Mouse (Mus musculus) G1E (cell line): ENCODE measurements around the gene Asic2. TPM values are rescaled to one million over a fixed set of nuclear protein-coding genes. Genes with fewer than 3 reads are reported as not detected.

Experiments
- ATAC-seq: 2 replicates; pipeline ENCODE4 v1.8.0; 2016; ENCODE audit warnings: mild to moderate bottlenecking; ENCODE audit not compliant: insufficient number of reproducible peaks, poor library complexity, low FRiP score, severe bottlenecking; ENCODE audit errors: extremely low read depth
- DNase-seq: peaks from one replicate; pipeline ENCODE4 v3.0.0; 2012; ENCODE audit warnings: low spot score
- H3K27me3 ChIP-seq: 2 replicates; pipeline ENCODE4 v1.6.1; 2012; ENCODE audit warnings: mild to moderate bottlenecking, low read length, inconsistent platforms; ENCODE audit not compliant: insufficient read depth
- H3K36me3 ChIP-seq: replicated peaks from 2 replicates; pipeline ENCODE3; 2012; ENCODE audit warnings: mild to moderate bottlenecking, inconsistent platforms
- H3K4me1 ChIP-seq: 2 replicates; pipeline ENCODE4 v1.6.1; 2012; ENCODE audit warnings: low read depth, low read length, inconsistent platforms, mixed read lengths; ENCODE audit not compliant: insufficient read depth
- H3K4me3 ChIP-seq: 2 replicates; pipeline ENCODE4 v1.5.1; 2012; ENCODE audit warnings: low read depth, mild to moderate bottlenecking, inconsistent platforms, low read length, moderate library complexity, mixed read lengths
- H3K9me3 ChIP-seq: replicated peaks from 2 replicates; pipeline ENCODE4 v1.6.1; 2012; ENCODE audit warnings: inconsistent platforms
- CTCF ChIP-seq: IDR thresholded peaks from 2 replicates; pipeline ENCODE4 v1.5.1; 2012; ENCODE audit warnings: low read depth, low read length, inconsistent platforms, mixed read lengths
- GATA1 ChIP-seq: IDR thresholded peaks from 2 replicates; pipeline ENCODE4 v1.6.1; 2012; ENCODE audit warnings: borderline replicate concordance, low read length, inconsistent platforms, mixed read lengths
- GATA2 ChIP-seq: IDR thresholded peaks from 2 replicates; pipeline ENCODE4 v1.6.1; 2012; ENCODE audit warnings: low read depth, low read length, inconsistent platforms, borderline replicate concordance
- POLR2AphosphoS5 ChIP-seq: IDR thresholded peaks from 2 replicates; pipeline ENCODE4 v1.6.1; 2012; ENCODE audit warnings: low read depth, low read length, inconsistent platforms; ENCODE audit not compliant: insufficient replicate concordance
- TAL1 ChIP-seq: conservative IDR thresholded peaks from 2 replicates; pipeline ENCODE4 v1.6.1; 2012; ENCODE audit warnings: low read depth, low read length, inconsistent platforms, mixed read lengths
- polyA plus RNA-seq: library from polyadenylated mRNA; stranded (reverse); fragments of >175 nt; gene quantifications from 2 replicates; pipeline ENCODE4 v1.2.3, GENCODE M21; 2012
- total RNA-seq, 2 experiments: library from RNA; stranded (forward) in 1 of 2; stranded (reverse) in 1 of 2; fragments of 200-1000 nt in 1 of 2; fragments of >200 nt in 1 of 2; fragmentation: Nextera tagmentation in 1 of 2; gene quantifications; 2 replicates each; pipeline ENCODE4 v1.2.3; 2014 to 2017

Asic2 gene
- total and polyA plus RNA-seq, 3 experiments: 0.16 TPM; not detected in 2

DNA sequence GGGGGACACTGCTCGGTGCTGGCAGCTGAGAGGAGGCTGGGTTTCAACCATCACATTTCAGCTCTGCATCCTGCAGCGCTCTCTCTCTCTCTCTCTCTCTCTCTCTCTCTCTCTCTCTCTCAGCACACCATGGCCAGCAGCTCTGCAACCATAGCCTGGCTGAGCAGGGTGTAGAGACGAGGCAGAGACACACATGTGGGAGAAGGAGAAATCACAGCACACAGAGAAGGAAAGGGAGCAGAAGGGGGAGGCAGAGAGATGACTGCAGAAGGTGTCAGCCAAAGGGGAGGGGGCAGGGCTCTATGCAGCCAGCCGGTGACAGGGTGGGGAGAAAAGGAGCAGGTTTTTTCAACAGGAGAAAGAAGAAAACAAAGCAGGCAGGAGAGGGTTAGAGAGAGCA is 320.4 kb downstream of the Asic2 start:
- ATAC-seq (no peak), DNase-seq (no peak)
- H3K4me3 ChIP-seq: no peak overlapping the region
- no peaks in the 10 kb centered on the region for H3K27me3 ChIP-seq
- H3K4me1 ChIP-seq: no peaks in the 10 kb centered on the region
- TF ChIP-seq GATA1 (no peak), GATA2 (no peak), CTCF (no peak), TAL1 (no peak), POLR2AphosphoS5 (no peak)
- peaks cover 71% of the 10 kb centered on the region for H3K9me3 ChIP-seq
- no peaks in the 10 kb centered on the region for H3K36me3 ChIP-seq

DNA sequence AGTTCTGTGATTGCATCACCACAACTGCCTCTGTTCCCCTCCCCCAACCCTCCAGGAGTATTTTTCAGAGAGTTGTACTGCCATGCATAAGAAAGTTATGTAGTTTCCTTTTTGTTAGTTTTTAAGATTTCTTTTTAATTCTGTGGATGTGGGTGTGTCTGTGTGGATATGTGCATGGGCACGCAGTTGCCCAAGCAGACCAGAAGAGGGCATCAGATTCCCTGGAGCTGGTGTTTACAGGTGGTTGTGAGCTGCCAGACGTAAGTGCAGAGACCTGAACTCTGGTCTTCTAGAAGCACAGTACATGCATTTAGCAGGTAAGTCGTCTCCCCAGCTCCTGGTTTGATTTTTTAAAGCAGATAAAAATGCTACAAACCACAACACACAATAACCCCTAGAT is 322.7 kb downstream of the Asic2 start:
- no peak for TF ChIP-seq GATA2
- no peak for TF ChIP-seq TAL1
- no peak for TF ChIP-seq POLR2AphosphoS5
- TF ChIP-seq GATA1: no peak
- TF ChIP-seq CTCF: no peak
- DNase-seq: no peak
- H3K27me3 ChIP-seq: no peaks in the 10 kb centered on the region

DNA sequence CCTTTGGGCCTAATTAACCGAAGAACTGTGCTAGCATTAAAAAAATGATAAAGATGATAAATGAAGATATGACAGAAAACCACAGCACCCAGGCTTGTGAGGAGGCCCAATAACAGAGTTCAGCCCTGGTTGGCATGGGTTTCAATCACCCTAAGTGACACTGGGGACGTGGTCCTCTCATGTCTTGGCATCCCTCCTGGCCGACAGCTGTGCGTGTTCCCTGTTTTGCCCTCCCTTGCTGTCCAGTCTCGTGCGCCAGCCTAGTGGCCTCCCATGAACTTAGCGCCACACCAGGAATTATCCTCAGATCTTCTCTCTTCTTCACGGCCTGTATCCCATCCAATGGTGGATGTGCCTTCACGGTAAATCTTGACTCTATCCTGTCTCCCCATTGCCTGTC is 331.9 kb downstream of the Asic2 start:
- no peak for ATAC-seq

More for the DNA sequence above, 322.7 kb downstream of the Asic2 start:
- peaks cover 67% of the 10 kb centered on the region for H3K9me3 ChIP-seq
- H3K4me1 ChIP-seq: no peaks in the 10 kb centered on the region
- H3K36me3 ChIP-seq: no peaks in the 10 kb centered on the region
- no peak overlapping the region for H3K4me3 ChIP-seq
- no peak for ATAC-seq

DNA sequence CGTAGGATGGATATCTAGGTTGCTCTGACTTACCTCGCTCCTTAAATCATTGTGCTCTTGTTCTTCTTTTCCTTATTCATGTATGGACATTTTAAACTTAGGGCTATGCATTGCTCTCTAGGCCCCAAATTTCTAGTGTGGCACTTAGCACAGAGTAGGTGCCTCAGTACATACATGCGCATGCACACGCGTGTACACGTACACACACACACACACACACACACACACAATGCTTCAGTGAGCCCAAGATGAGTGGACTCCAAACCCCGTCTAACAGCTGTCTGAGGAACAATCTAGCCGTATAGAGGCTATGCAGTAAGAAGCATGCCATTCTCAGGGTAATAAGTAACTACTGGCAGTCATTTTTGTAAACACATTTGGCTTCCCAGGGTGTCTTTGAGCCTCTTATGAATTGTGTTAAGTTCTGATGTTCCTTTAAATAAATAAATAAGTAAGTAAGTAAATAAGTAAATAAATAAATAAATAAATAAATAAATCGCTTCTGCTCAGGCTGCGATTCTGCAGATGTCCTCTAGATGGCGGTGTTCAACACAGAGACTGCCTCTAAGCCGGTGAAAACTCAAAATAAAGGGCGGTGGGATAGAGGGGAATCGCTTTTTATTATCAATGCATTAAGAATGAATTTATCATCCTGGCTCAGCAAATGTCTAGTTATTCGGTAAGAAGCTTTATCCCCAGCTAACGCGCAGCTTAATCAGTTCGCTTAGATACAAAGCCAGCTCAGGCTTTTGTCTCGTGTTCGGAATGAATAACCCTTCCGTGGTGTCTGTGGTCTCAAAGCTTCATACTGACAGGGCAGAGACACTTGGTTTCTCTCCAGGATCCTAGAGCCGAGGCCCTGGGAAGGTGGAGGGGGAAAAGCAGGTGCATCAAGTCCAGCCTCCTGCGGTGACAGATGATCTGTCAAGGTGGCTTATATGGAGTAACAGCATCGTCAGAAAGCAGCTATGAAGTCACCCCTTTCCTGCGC is 333.6 kb downstream of the Asic2 start:
- no peak for ATAC-seq
- Histone ChIP-seq H3K36me3 (no peaks in the 10 kb centered on the region), H3K4me3 (no peak overlapping the region), H3K4me1 (no peaks in the 10 kb centered on the region), H3K27me3 (no peaks in the 10 kb centered on the region), H3K9me3 (peaks cover 62% of the 10 kb centered on the region)
- no peak for DNase-seq
- no peak for TF ChIP-seq POLR2AphosphoS5
- no peak for TF ChIP-seq GATA1
- TF ChIP-seq CTCF: no peak
- TF ChIP-seq GATA2: no peak
- TF ChIP-seq TAL1: no peak

More for the DNA sequence above, 331.9 kb downstream of the Asic2 start:
- Histone ChIP-seq H3K36me3 (no peaks in the 10 kb centered on the region), H3K4me1 (no peaks in the 10 kb centered on the region), H3K27me3 (no peaks in the 10 kb centered on the region), H3K4me3 (no peak overlapping the region), H3K9me3 (peaks cover 66% of the 10 kb centered on the region)
- TF ChIP-seq GATA2 (no peak), CTCF (no peak), GATA1 (no peak), TAL1 (no peak), POLR2AphosphoS5 (no peak)
- no peak for DNase-seq

DNA sequence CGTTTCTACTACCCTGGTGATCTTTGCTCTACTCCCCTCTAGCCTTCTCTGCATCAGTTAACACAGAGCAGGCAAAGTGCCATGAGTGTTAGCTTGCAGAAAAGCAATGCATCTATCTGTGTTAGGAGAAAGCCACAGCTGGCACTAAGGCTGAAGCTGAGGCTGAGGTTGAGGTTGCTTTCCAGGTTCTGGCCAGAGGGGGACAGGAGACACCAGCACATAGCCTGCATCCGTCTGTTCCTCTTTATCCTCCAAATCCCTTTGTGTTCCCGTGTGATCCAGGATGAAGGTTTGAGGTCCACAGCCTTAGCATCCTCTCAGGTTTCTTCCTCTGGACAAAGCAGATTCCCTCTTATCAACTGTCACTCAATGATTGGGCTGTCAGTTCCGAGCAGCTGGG is 343.1 kb downstream of the Asic2 start:
- H3K4me1 ChIP-seq: no peaks in the 10 kb centered on the region
- no peak for DNase-seq
- ATAC-seq: no peak
- H3K9me3 ChIP-seq: peaks cover 62% of the 10 kb centered on the region
- no peak for TF ChIP-seq GATA2
- no peak for TF ChIP-seq GATA1
- no peak for TF ChIP-seq POLR2AphosphoS5
- TF ChIP-seq CTCF: no peak
- TF ChIP-seq TAL1: no peak
- no peaks in the 10 kb centered on the region for H3K27me3 ChIP-seq
- H3K36me3 ChIP-seq: no peaks in the 10 kb centered on the region
- H3K4me3 ChIP-seq: no peak overlapping the region

DNA sequence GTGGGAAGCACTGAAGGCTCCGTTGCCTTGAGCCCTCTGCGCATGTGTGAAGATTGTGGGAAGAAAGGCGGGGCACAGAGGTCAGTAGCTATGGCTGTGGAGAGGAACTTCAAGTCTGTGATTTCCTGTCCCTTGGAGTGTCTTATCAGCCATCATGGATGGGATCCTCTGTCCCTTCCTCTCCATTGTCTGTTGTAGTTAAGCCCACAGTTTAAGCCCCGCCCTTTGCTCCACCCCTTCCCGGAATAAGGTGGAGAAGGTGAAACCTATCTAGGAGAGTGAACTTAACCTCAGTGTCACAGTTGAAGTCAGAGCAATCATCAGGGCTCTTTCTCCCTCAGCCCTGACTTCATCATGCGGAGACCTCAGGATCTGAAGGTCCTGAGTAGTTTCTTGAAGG is 347.7 kb downstream of the Asic2 start:
- Histone ChIP-seq H3K4me1 (no peaks in the 10 kb centered on the region), H3K9me3 (peaks cover 56% of the 10 kb centered on the region), H3K36me3 (no peaks in the 10 kb centered on the region), H3K27me3 (no peaks in the 10 kb centered on the region), H3K4me3 (no peak overlapping the region)
- ATAC-seq (no peak), DNase-seq (no peak)
- TF ChIP-seq CTCF (no peak), TAL1 (no peak), GATA2 (no peak), GATA1 (no peak), POLR2AphosphoS5 (no peak)
